Mouse (Mus musculus) hindbrain, embryonic 16.5 days (tissue): ENCODE results near the gene Esm1. TPM values are rescaled to one million over a fixed set of nuclear protein-coding genes. Genes with fewer than 3 reads are reported as not detected.

Experiments used
- ATAC-seq: fragments of 200-750 bp; cut with Nextera tagmentation; 2 replicates; pipeline ENCODE4 v1.8.0; 2017; ENCODE audit warnings: moderate TSS enrichment, moderate library complexity
- H3K27ac ChIP-seq: fragments of 300-500 bp; sonication (generic); 2 replicates; pipeline ENCODE4 v1.5.1; 2014; ENCODE audit warnings: low read depth, mild to moderate bottlenecking, control low read depth, low read length, moderate library complexity
- H3K27me3 ChIP-seq: fragments of 300-500 bp; sonication (generic); replicated peaks from 2 replicates; pipeline ENCODE4 v1.6.1; 2014; ENCODE audit warnings: low read length; ENCODE audit not compliant: control insufficient read depth, insufficient read depth
- H3K36me3 ChIP-seq: fragments of 300-500 bp; sonication (generic); 2 replicates; pipeline ENCODE4 v1.6.1; 2014; ENCODE audit warnings: mild to moderate bottlenecking, low read length, moderate library complexity, mixed read lengths; ENCODE audit not compliant: control insufficient read depth, insufficient read depth
- H3K4me1 ChIP-seq: fragments of 300-500 bp; sonication (generic); 2 replicates; pipeline ENCODE4 v1.6.1; 2014; ENCODE audit warnings: low read depth, low read length; ENCODE audit not compliant: control insufficient read depth, insufficient read depth
- H3K4me2 ChIP-seq: fragments of 300-500 bp; sonication (generic); 2 replicates; pipeline ENCODE4 v1.6.1; 2014; ENCODE audit warnings: mild to moderate bottlenecking, low read length, control low read depth, moderate library complexity
- H3K4me3 ChIP-seq: fragments of 300-500 bp; sonication (generic); 2 replicates; pipeline ENCODE4 v1.5.1; 2014; ENCODE audit warnings: mild to moderate bottlenecking, low read length, control low read depth, moderate library complexity
- H3K9ac ChIP-seq: fragments of 300-500 bp; sonication (generic); 2 replicates; pipeline ENCODE4 v1.6.1; 2014; ENCODE audit warnings: low read depth, mild to moderate bottlenecking, control low read depth, low read length, moderate library complexity
- H3K9me3 ChIP-seq: fragments of 300-500 bp; sonication (generic); 2 replicates; pipeline ENCODE4 v1.6.1; 2014; ENCODE audit warnings: mild to moderate bottlenecking, low read length, moderate library complexity; ENCODE audit not compliant: control insufficient read depth
- WGBS: fragments of 180-500 bp; shearing (Covaris S2); extraction: QIAGEN DNeasy Blood & Tissue Kit; methylation state at CpG from one replicate; pipeline ENCODE4 v1.1.7; 2014; 5-methylcytosine and 5-hydroxymethylcytosine counted together
- polyA plus RNA-seq: library from polyadenylated mRNA; unstranded; fragments of >200 nt; fragmentation: Nextera tagmentation; extraction: Ambion mirVana; gene quantifications from 2 replicates; pipeline ENCODE4 v1.2.1, GENCODE M21; 2015

Gene Esm1
- polyA plus RNA-seq, 1 experiment from 2014 or later = 2.3 TPM

GRCm38 (mm10) chr13:113259237-113259636 lies 49.8 kb downstream of the Esm1 start:
- no peaks in the 10 kb centered on the region for H3K36me3 ChIP-seq
- H3K27me3 ChIP-seq = no peaks in the 10 kb centered on the region
- H3K27ac ChIP-seq = no peak overlapping the region
- H3K9me3 ChIP-seq = no peaks in the 10 kb centered on the region
- H3K4me3 ChIP-seq = no peak overlapping the region
- no peak for ATAC-seq
- WGBS = 94% methylated on average over 5 of the region's 5 CpGs
- H3K4me1 ChIP-seq = no peaks in the 10 kb centered on the region
- H3K4me2 ChIP-seq = no peak overlapping the region
- no peak overlapping the region for H3K9ac ChIP-seq

GRCm38 (mm10) chr13:113262822-113263221 lies 53.4 kb downstream of the Esm1 start:
- no peak overlapping the region for H3K4me2 ChIP-seq
- no peak overlapping the region for H3K4me3 ChIP-seq
- H3K4me1 ChIP-seq = no peaks in the 10 kb centered on the region
- H3K36me3 ChIP-seq = no peaks in the 10 kb centered on the region
- 57% methylated on average over 12 of the region's 12 CpGs for WGBS
- no peaks in the 10 kb centered on the region for H3K27me3 ChIP-seq
- H3K9me3 ChIP-seq = no peaks in the 10 kb centered on the region
- no peak overlapping the region for H3K27ac ChIP-seq
- peak; percentile 66 for ATAC-seq
- no peak overlapping the region for H3K9ac ChIP-seq

- H3K9me3 ChIP-seq = no peaks in the 10 kb centered on the region
- no peak for ATAC-seq
These were observed 55.8 kb downstream of the Esm1 start for GRCm38 (mm10) chr13:113265257-113265656.

GRCm38 (mm10) chr13:113266495-113266951 lies 57.1 kb downstream of the Esm1 start:
- WGBS = 29% methylated on average over 9 of the region's 9 CpGs
- Histone ChIP-seq H3K4me2 (no peak overlapping the region), H3K4me3 (no peak overlapping the region), H3K9ac (no peak overlapping the region), H3K9me3 (no peaks in the 10 kb centered on the region), H3K27ac (no peak overlapping the region), H3K4me1 (no peaks in the 10 kb centered on the region), H3K36me3 (no peaks in the 10 kb centered on the region), H3K27me3 (no peaks in the 10 kb centered on the region)
- ATAC-seq = peak; percentile 43; the same call in 1 of the 2 replicates

More at GRCm38 (mm10) chr13:113265257-113265656, 55.8 kb downstream of the Esm1 start:
- H3K4me2 ChIP-seq = no peak overlapping the region
- no peaks in the 10 kb centered on the region for H3K4me1 ChIP-seq
- WGBS = 25% methylated on average over 13 of the region's 13 CpGs
- H3K27me3 ChIP-seq = no peaks in the 10 kb centered on the region
- no peaks in the 10 kb centered on the region for H3K36me3 ChIP-seq
- no peak overlapping the region for H3K4me3 ChIP-seq
- H3K9ac ChIP-seq = no peak overlapping the region
- no peak overlapping the region for H3K27ac ChIP-seq

GRCm38 (mm10) chr13:113267204-113267603 lies 57.7 kb downstream of the Esm1 start:
- Histone ChIP-seq H3K4me3 (no peak overlapping the region), H3K27ac (no peak overlapping the region), H3K4me1 (no peaks in the 10 kb centered on the region), H3K36me3 (no peaks in the 10 kb centered on the region), H3K9ac (no peak overlapping the region), H3K9me3 (no peaks in the 10 kb centered on the region), H3K4me2 (no peak overlapping the region), H3K27me3 (no peaks in the 10 kb centered on the region)
- ATAC-seq = no peak
- 83% methylated on average over 3 of the region's 3 CpGs for WGBS

Other genes starting within 250 kb of the Esm1 start
- gene Ccno, start 221.9 kb upstream of the Esm1 start, polyA plus RNA-seq = 0.98 and 1.2 TPM in 2 replicates
- 0.55 and 0.62 TPM in 2 replicates for gene Mcidas, start 215.8 kb upstream of the Esm1 start, polyA plus RNA-seq
- 0.56 and 0.86 TPM in 2 replicates for gene Cdc20b, start 174.5 kb upstream of the Esm1 start, polyA plus RNA-seq
- gene Gpx8, start 163.2 kb upstream of the Esm1 start, polyA plus RNA-seq = 60.3 and 64.8 TPM in 2 replicates
- gene Gzma, start 108.7 kb upstream of the Esm1 start, polyA plus RNA-seq = 0.18 TPM in 1 of 2 replicates, not detected in the other
- 0.16 TPM in 1 of 2 replicates, not detected in the other for gene Gzmk, start 16.2 kb downstream of the Esm1 start, polyA plus RNA-seq
- 1.3 and 1.4 TPM in 2 replicates for gene BC067074, start 83.5 kb downstream of the Esm1 start, polyA plus RNA-seq